Mouse (Mus musculus) lung, adult 2 months (tissue): ENCODE measurements at regions not wholly inside any gene's neighbourhood (a gene's known extent, or its start where the extent isn't known, plus 50 kb on each side); places are given as distances from the start of the nearest gene placed in this dataset.

Experiments used
- CTCF ChIP-seq: fragments of 200-500 bp; IDR thresholded peaks from 2 replicates; pipeline ENCODE4 v1.5.1; 2011; ENCODE audit warnings: mild to moderate bottlenecking, low read length, control low read depth; ENCODE audit not compliant: insufficient read depth
- POLR2A ChIP-seq: fragments of 200-500 bp; IDR thresholded peaks from 2 replicates; pipeline ENCODE4 v1.6.1; 2011; ENCODE audit warnings: low read depth, mild to moderate bottlenecking, control low read depth, low read length, borderline replicate concordance; ENCODE audit errors: extremely low read depth

DNA sequence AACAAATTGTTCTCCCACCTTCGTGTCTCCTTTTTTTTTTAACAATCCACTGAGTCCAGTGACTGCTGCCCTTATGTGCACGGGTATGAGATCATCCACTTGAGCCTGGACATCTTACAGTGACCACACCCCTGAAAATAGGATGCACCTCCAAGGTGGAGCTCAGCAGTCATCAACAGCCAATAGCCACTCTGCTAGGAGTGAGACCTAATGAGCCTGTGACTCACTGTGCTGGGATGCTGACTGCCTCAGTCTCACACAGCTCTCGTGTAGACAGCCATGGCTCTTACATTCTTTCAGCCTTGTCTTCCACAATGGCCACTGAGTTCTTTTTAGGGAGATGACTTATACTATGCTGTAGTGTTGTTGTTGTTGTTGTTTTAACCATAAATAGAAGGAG, 133.7 kb upstream of the Zfp462 start:
- TF ChIP-seq CTCF (no peak), POLR2A (no peak)
